Mouse (Mus musculus): ENCODE measurements around the gene Chd6.
A peak's percentile ranks its signal among the peaks of the same experiment; 100 is the strongest.

Chd6 gene

DNA sequence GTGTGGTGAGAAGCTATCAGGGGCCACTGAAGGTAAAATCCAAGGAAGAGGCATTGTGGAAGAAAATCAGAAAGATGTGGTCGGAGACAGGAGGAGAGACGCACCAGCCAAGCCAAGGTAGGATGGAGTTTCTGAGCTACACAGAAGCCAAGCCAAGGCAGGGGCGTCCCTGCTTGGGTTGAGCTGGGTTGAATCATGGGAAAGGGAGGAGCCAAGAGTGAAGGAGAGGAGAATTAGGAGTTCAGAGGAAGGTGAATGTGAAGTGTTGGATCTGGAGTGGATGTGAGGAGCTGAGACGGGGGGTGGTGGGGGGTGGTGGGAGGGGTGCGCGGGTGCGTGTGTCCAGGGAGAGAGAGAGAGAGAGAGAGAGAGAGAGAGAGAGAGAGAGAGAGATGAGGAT lies 187.6 kb downstream of the Chd6 start:
- no peak for DNase-seq

DNA sequence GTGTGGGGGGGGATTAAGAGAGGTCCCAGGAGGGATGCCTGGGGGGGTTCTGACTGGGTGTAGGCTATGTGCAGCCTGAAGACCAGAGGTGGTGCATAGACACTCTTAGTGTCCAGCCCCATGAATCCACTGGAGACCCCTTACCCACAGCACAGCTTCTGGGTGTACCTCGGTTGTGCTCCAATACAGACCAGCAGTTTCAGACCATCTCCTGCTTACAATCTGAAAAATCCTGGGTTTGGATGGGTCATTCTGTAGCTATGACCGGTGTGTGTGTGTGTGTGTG lies 190.0 kb downstream of the Chd6 start:
- no peak for DNase-seq

DNA sequence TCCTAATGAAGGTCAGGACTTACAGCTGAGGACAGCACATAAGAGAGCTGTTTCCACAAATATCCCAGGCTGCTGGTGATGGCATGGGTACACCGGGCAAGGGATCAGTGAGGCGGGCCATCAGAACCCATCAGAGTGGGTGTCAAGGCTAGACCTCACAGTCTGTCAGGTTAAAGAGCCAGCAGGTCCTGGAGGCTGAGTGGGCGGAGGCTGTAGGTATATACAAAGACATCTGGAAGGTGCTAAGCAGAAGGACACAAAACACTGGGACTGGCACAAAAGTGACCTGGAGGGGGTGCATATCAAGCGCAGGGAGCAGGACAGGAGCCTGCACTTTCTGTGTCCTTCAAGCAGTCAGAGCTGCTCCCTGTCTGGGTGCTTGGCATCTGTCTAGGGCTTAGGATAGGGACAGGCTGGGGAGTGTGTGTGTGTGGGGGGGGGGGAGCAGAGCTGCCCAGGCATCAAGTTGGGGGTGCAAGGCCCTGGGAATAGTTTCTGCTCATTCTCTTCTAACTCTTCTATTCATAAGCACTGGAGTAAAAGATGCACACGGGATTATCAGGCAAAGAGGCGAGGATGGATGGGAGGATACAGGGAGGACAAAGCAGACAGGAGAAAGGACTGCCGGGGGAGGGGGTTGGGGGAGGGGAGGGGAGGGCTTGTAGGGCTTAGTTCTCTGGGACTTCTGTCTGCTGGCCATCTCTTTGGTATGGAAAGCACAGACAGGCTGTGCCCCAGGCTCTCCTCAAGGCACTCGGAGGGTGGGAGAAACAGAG lies 190.5 kb downstream of the Chd6 start:
- DNase-seq, result no peak

DNA sequence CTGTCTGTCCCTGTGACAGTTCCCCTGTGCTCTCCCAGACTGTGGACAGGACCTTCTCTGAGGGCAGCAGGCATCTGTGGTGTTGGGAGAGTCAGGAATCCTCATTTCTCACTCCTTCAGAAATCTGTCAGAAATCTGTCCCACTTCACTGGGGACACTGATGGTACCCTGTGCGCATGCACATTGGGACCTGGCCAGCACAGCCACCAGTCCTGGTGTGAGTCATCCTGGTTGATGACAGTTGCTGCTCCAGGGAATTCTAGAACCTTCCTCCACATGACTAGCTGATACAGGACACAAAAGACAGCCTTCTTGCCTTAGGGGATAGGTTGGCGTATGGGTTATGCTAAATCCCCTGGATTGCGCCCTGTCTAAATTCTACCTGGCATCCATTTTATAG lies 191.6 kb downstream of the Chd6 start:
- DNase-seq, result no peak

DNA sequence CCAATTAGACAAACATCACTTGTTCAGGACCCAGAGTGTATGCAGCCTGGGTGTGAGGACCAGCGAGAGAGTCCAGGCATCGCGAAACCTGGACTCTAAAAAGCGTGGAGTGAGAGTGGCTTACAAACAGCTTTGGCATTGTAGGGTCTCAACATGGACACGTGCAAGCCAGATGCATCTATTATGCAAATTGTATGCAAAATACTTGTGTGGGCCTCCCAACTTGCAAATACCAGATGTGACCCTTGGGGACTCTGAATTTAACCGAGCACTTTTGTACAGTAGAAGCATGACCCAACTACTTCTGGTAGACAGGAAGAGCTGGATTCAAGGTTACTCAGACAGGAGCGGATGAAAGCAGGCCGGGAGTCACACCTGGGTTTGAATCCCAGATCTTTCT lies 192.2 kb downstream of the Chd6 start:
- no peak for DNase-seq

DNA sequence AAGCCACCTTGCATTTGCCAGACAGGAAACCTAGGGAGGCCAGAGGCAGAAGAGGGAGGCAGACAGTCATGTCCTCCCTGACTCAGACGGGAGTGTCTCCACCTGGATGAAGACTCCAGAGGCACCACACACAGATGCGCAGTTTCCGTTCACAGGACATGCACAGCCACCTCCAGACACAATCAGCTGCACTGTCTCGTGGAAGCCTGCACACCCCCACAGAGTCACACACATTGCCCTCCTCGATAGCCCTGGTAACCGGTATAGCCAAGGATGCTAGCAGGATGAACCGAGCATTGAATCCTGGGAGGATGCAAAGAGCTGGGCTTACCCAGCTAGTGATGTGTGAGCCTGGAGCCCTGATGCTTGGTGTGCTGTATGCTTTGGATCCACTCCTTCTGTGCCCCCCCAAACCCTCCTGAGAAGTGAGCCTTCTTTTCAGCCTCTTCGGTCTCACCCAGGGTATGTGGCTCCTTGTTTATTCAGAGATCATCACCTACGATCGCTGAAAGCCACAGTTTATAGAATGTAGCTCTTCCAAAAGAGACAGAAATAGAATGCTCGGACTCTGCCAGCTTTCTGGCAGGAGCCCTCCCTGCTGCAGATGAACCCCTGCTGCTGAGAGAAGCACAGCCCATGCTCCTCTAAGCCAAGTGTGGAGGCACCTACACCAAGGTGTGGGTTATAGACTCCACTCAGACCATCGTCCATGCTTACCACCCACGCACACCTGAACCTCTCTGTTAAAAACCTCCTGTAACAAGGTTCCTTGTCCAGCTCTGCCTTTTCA lies 192.9 kb downstream of the Chd6 start:
- no peak for DNase-seq

DNA sequence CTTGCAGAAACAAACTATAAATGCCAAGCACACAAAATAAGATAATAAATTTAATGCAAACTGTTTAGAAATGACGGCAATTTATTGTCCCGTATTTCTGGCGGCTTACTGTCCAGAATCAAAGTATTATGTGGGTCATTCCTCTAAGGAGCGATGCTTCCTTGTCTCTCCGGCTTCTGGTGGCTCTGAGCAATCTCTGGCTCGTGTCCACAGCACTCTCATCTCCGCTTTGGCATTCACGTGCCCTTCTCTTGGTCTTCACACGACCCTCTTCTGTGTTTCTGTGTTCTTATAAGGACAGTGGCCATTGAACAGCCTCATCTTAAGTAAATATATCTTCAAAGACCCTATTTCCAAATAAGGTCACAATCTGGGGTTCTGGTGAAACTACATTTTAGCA lies 194.2 kb downstream of the Chd6 start:
- DNase-seq, result no peak

DNA sequence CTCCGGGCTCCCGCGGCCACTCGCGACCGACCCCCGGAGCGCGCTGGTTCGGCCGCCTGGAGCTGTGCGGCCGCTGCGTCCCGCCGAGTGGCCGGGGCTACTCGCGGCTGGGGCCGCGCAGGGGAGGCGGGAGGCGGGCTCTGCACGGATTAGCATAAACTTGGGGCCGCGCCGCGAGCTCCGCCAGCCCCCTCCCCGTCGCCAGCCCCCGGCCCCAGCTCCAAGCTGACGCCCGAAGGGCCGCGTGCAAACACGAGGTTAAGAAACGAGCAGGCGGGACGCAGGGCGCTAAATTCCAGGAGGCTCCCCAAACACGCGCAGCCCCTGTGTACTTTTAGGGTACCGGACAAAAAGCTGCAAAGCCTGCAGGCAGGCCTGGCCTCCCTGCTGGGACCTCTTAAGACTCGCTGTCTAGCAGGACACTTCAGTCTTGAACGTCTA lies 196.6 kb downstream of the Chd6 start, which contains the start of gene Emilin3:
Gene Emilin3, minus strand, starts transcription at position 98 of the 441 bp plus-strand sequence.
- peak; percentile 76 for DNase-seq

DNA sequence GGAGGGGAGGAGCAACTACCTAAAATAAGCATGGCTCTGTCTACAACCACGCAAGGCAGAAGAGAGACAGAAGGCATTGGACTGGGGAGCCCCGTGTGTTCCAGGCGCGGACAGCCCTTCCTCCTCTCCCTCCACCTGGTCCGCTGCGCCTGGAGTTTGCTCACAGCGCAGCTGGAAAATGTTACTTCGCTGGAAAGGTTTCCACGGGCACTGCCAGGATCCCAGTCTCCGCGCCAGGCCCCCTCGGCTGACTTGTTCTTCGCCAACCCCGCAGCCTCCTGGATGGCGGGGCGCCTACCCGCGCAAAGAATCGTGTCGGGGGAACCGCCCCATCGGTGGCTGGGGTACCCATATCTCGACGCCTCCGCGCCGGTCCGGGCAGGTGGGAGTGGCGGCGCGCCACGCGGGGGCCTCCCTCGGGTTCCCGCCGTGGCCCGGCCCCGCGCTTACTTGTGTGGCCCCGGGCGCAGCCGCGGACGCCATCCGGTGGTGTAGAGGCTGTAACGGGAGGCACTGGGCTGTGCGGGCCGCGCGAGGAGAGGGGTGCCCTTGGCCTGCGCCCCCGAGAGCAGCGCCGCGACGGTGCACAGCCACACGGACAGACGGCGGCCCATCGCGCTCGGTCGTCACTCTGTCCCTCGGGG lies 197.2 kb downstream of the Chd6 start:
- DNase-seq, result peak; percentile 52

DNA sequence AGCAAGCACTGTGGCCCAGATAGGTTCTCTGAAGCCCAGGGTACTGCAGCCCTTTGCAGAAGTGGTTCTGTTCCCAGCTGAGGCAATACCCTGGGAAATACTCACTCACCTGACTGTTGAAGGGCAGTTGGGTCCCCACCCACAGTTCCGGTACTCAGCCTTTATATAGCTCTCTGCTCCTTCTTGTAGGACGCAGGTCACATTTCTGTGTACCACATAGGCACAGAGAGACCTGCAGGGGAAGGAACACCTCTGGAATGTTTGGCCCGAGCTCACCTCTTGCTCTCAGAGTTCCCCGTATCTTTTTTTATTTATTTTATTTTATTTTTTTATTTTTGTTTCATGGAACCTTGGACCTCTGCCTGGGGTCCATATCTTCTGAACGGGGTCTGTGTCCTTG lies 198.2 kb downstream of the Chd6 start:
- DNase-seq, result no peak

DNA sequence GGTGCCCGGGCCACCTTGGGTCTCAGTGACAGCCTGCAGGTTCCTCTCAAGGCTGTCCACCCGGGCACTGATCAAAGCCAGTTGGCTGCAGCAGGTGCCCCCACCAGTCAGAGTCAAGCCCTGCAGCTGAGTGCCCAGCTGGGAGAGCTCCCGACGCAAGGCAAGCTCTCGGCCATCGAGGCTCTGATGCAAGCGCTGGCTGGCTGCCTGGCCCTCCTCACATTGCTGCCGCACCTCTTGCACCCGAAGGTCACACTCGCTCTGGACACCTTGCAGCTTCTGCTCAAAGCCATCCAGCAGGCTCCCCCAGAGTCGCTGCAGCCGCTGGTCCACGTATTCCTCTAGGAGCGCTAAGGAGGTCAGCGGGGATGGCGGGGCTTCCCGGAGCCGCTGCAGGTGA lies 200.3 kb downstream of the Chd6 start:
- DNase-seq, result no peak

DNA sequence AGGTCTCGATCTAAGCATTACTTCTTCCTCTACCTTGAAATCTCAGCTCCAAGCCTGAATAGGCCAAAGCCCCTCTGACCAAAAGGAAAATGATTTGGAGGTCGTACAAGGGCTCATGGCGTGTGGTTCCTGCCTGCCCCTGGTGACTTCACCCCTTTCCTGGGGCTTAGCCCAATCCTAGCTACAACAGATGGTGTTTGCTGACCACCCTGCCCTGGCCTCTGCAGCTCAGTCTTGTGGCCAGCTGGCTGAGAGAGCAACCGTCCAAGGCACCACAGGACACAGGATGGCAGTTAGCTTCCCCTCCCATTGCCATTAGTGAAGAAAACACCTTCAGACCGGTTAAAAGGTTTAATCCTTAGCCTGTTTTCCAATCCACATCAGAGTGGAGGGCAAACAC lies 202.8 kb downstream of the Chd6 start:
- DNase-seq, result no peak

DNA sequence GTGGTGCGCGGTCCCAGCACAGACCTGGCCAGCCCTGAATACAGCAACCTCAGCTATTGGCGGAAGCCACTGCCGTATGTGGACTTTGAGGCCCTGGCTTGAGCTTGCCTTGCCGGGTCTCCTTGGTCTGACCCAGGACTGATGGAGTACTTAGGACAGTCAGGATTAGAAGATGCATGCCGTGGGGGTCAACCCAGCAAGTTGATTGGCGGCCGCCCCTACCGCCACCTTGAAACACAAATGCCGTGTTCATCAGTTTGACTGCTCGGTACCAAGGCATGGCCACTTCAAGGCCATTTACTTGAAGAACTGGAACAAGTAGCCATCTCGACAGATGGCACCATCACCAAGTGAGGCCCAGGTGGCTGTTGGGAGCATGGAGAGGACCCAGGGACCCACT lies 203.6 kb downstream of the Chd6 start:
- no peak for DNase-seq

DNA sequence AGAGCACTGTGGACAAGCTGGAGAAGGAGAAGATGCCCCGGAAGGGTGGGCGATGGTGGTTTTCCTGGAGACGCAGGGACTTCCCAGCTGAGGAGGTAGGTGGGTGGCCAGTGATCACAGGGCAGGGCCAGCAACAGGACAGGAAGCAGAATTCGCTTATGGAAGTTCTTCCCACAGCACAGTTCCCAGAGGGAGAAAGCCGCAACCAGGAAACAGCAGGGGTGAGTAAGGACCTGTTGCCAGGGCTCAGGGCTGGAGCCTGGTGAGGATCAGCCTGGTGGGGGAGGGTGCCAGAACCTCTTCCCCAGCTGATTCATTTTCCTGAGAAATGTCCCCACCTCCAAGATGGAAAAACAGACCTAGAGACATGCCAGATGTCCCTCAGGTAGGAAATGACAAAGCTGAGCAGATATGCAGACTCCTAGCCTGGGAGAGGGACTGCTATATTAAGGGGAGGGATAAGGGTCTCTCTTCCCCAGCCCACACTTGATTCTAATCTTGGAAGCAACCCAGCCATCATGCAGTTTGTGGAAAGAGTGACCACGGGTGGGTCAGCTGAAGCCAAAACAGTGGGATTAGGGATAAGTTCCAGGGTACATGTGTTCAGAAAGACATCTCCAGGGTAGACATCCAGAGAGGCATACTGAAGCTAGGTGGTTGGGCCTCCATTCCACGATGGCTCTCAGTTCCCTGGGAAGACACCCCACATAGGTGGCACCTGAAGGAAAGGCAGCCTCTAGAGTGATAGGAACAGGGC lies 207.0 kb downstream of the Chd6 start:
- no peak for DNase-seq

Data from embryo, embryonic 11 days (tissue).